Mouse (Mus musculus): ENCODE measurements around the gene Crtap. TPM values are rescaled to one million over a fixed set of nuclear protein-coding genes. Genes with fewer than 3 reads are reported as not detected.

Crtap gene
- 10 to 100 TPM; 69.7 to 79.2 TPM for total RNA-seq (2021)

GRCm38 (mm10) chr9:114389905-114390748 is at the start of gene Crtap:
Gene Crtap, minus strand, starts transcription at chr9:114390675.
- peak; percentile 68 for DNase-seq

DNA sequence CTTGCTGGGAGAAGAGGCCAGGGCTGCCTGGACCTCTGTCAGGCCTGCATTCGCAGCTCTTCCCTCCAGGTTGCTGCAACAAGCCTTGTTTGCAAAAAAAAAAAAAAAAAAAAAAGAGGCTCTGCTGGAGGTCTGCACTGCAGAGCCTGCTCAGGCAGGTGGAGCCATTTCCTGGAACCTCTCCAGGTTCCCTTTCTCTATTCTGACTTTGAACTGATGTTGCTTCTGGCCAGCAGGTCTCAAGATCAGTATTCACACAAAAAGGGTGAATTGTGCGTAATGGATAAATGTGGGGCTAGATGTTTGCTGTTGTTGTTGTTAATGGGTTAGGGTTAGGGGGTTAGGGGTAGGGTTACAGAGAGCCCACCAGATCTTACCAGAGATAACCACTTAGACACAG is 45.2 kb upstream of the Crtap start:
- DNase-seq, result no peak

GRCm38 (mm10) chr9:114428103-114428834 is 37.8 kb upstream of the Crtap start:
- no peak for DNase-seq

DNA sequence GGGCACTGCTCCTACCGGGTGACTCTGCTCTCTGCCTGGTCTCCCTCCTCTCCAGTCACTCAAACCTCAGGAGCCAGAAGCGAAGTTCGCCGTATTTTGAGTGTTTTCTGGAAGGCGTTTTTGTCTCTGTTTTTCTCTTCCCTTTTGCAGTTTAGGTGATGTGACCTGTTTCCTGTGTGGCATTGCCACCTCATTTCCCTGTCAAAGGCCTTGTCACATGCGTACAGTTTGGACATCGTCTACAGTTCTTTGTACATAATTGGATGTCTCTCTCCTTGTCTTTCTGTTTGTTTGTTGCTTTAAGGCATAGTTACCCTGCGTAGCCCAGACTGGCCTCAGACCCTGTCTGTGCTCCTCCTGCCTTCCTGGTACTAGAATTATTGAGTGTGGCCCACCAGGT is 37.0 kb upstream of the Crtap start:
- no peak for DNase-seq

DNA sequence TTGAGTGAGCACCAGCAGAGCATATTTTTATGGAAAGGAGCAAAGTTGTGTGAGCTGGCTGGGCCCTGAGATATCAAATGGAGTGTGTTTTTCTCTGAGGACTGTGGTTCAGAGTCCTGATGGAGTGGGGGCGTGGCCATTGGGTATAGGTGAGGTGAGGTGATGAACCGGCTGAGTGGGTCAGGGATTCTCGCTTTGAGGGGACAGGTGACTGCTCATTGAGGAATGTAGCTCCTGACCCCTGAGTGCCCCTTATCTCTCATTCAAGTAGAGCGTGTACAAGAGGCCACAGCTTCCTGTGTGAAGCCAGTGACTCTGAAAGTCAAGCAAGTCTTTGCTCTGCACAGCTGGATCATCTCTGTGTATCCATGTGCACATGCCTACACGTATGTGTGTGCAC is 35.7 kb upstream of the Crtap start:
- no peak for DNase-seq

DNA sequence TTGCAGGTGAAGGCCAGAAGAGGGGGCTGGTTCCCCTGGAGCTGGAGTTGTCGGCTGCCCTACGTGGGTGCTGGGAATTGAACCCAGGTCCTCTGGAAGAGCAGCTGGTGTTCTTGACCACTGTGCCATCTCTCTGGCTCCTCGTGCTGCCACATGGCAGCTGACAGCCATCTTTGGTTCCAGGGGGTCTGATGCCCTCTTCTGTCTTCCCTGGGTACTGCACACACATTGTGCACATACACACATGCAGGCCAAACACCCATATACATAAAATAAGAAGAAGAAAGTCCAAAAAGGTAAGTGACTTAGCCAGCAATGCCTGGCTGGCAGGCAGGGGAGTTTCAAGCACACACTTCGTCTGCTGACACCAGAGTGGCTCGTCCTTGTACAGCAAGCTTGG is 35.1 kb upstream of the Crtap start:
- no peak for DNase-seq

- DNase-seq, result no peak
Observed at GRCm38 (mm10) chr9:114421797-114422196, 31.3 kb upstream of the Crtap start.

DNA sequence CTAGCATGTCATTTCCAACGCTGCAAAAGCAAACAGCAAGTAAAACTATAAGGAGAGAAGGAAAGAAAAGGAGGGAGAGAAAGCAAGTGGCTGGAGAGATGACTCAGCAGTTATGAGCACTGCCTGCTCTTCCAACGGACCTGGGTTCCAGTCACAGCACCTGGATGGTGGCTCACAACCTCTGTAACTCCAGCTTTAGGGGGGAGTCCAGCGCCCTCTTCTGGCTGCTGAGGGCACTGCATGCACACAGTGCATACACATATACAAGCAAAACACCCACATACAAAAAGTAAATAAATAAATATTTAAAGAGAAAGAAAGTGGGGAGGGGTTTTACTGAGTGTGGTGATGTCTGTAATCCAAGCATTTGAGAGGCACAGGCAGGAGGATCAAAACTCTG is 30.6 kb upstream of the Crtap start:
- no peak for DNase-seq

- no peak for DNase-seq
Observed at GRCm38 (mm10) chr9:114420443-114420842, 30.0 kb upstream of the Crtap start.

- peak; percentile 57 for DNase-seq
Observed at GRCm38 (mm10) chr9:114418187-114418586, 27.7 kb upstream of the Crtap start.

DNA sequence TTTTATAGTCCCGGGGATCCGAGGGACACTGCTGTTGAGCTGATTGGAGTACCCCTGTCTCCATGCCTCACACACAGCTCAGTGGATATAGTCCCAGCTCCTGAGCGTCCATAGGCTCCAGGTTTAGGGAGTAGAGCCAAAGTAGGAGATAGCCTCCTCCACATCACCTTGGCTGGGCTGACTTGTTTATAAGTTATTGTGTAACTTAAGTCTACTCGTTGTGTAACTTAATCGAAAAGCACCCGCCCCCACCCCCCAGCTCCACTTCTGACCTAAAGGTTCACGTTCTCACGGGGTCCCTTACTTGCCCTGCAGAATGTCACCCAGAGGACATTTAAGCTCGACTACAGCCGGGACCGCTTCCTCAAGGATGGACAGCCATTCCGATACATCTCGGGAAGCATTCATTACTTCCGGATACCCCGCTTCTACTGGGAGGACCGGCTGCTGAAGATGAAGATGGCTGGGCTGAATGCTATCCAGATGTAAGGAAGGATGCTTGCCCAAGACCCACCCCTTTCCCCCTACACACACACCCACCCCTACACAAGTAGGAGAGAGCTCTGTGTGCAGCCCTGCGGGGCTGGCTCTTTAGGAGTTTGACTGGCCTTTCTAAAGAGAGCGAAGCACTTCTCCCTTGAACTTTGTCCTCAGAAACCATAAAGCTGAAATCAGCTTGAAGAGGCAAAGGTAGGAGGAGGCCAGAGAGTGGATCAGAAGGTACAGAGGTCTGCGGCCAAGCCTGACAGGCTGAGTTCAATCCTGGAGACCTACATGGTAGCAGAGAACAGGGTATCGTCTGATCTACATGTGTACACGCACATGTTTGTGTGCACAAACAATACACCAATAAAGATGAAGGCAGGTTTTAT is 26.4 kb upstream of the Crtap start:
- no peak for DNase-seq

DNA sequence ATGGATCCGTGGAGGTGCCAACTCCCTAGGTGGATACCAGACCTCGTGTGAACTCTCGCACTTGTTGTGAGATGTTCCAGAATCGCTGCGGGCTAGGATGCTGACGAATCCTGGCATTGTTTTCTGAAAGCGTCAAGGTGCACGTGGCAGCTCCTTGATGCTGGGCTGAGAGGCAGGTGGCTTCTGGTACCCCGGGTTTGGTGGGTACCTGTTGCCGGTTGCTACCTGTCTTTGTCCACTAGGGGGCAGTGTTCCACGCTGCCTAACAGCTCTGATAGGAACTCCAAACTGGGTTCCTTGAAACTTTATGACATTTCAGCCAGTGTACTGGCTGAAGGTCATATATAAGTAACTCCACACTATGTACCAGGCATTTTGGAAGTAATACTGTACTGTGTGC is 25.2 kb upstream of the Crtap start:
- peak; percentile 58 for DNase-seq

- DNase-seq, result no peak
Observed at GRCm38 (mm10) chr9:114413866-114414265, 23.4 kb upstream of the Crtap start.

- no peak for DNase-seq
Observed at GRCm38 (mm10) chr9:114412406-114412805, 21.9 kb upstream of the Crtap start.

DNA sequence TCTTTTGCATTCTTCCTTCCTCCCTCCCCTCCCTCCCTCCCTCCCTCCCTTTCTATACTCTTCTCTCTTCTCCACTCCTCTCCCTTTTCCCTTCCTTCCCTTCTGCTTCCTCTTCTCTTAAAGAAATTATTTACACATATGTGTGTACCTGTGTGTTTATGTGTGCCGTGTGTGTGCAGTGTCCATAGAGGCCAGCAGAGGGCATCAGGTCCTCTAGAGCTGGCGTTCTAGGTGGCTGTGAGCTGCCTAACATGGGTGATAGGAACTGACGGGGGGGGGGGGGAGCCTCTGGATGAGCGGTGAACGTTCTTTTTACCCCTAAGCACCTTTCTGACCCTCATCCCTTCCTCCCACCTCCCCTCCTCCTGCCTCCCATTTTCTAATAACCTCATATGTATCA is 20.8 kb upstream of the Crtap start:
- DNase-seq, result no peak

- no peak for DNase-seq
Observed at GRCm38 (mm10) chr9:114410313-114410862, 19.9 kb upstream of the Crtap start.

DNA sequence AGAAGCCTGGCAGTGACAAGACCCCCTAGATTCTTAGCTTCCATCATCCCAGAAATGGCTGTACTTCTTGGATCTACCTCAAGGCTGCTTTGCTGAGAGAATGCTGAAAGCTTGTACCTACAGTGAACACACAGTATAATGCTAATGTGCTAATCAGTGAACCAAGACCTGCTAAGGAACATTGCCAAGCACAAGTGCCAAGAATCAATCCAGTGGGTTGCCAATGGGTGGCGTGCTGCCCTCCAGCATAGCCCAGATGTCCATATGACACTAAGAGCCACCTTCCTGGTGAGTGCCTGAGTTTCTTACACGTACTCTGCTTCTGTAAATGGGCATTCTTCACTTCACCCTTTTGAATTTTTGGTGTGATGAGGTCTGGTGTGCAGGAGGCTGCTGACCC is 17.2 kb upstream of the Crtap start:
- no peak for DNase-seq

DNA sequence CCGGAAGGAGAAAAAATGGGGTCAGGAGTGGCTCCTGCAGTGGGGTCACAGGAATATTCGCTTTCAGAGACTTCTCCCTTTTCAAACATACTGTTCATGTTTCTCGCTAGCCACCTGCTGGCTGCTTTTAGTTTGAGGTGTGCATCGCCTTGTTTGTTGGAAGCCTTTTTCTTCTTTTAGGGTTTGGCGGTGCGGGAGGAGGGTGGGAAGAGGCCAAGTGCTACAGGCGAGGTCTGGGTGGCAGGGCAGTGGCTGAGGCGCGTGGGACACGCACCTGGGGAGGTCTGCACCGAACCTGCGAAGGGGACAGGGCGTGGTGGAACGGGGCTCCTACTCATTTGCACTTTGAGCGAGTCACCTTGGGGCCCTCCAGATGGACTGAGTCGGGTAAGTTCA is 11.2 kb upstream of the Crtap start:
- no peak for DNase-seq

- DNase-seq, result peak; percentile 85
Observed at GRCm38 (mm10) chr9:114400949-114401684, 10.6 kb upstream of the Crtap start, which contains the start of the genes Glb1 and Tmppe. Gene Glb1, plus strand, starts transcription at chr9:114401076. Gene Tmppe, plus strand, starts transcription at chr9:114401105.

DNA sequence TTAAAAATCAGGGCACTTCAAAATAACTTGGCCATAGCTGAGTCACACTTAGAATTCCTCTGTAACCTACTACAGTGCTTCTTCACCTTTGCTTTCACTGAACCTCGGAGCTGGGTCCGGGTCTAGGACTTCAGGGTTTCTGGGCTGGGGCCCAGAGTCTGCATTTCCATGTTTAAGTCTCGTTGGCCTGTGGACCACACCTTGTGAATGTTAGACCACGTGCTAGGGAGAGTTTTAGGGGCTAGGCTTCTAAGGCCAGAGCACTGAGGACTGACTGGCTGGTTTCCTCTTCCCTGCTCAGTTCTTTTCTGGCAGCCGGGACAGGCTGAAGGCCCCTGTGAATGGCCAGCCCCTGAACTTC is 10.1 kb upstream of the Crtap start:
- no peak for DNase-seq

GRCm38 (mm10) chr9:114399680-114400079 is 9.2 kb upstream of the Crtap start:
- DNase-seq, result no peak

DNA sequence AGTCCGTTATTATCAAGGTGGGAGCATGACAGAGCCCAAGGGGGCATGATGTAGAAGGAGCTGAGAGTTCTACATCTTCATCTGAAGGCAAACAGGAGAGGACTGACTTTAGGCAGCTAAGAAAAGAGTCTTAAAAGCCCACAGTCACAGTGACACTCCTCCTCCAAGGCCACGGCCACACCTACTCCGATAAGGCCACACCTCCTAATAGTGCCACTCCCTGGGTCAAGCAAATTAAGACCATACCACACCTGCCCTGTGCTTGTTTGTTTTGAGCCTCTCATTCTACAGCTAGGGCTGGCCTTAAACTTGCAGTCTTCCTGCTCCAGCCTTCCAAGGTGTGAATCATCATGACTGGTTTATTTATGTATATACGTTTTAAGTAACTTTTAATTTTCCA is 4.8 kb upstream of the Crtap start:
- DNase-seq, result no peak
